Mouse (Mus musculus) spleen, postnatal 36 days (tissue): ENCODE measurements around the gene Fam163b.

Experiments
- DNase-seq, 2 experiments: peaks; one replicate each; pipeline ENCODE4 v3.0.0; 2022; ENCODE audit warnings: low spot score in 2 of 2, mixed read lengths in 1 of 2

Gene Fam163b

GRCm38 (mm10) chr2:27135935-27136334, 6.4 kb downstream of the Fam163b start:
- no peak for DNase-seq

DNA sequence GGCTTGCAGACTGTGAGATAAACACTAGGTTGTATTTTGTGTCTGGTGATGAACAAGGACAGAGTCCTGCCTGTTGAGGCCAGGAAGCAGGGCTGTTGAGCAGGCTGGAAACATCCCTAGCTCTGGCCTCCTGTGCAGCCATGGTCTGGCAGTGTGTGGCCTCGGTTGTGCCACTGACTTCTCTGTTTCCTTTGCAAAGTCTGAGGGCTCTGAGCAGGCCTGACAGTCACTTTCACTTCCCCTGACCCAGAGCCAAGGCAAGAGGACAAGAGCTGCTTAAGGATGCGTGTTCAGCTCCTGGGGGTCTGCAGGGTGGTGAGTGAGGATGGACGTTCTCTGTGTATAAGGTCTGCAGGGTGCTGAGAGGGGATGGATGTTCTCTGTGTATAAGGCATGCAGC, 13.3 kb downstream of the Fam163b start:
- DNase-seq: peak; percentile 14 to 20

DNA sequence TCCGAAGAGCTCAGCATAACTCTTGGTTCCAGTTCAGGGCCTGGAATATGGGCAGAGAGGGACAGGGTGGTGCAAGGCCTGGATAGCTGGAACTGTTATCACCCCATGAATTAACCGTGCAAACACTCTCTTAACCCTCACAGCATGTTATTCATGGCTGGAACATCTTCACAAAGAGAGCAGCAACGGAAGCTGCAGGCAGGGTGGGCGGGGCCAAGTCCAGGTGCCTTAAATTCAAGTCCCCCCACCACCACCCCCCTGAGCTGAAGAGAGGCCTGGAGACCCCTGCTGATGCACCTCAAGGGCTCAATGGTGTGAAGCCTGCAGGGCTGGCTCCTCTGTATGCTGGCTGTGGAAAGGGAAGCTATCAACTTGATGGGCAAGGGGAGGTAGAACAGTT, 15.8 kb downstream of the Fam163b start:
- DNase-seq: no peak

DNA sequence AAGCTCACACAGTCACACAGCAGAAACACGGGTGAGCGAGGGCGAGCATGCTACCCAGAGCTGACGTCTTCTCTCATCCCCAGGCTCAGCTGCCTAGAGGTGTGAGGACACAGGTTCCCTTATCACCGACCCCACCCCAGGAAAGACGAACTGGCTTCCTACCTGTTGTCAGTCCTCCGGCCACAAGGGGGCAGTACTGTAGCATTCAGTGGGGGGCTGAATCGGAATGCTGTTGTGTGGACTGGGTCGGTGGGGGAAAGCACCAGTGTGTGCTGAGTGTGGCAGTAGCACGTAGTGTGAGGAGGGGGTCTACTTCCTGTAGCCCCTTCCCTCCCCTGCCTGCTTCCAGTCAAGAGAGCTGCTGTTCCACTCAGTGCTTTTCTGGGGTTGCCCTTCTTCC, 16.3 kb downstream of the Fam163b start:
- DNase-seq: peak; percentile 15 to 31

DNA sequence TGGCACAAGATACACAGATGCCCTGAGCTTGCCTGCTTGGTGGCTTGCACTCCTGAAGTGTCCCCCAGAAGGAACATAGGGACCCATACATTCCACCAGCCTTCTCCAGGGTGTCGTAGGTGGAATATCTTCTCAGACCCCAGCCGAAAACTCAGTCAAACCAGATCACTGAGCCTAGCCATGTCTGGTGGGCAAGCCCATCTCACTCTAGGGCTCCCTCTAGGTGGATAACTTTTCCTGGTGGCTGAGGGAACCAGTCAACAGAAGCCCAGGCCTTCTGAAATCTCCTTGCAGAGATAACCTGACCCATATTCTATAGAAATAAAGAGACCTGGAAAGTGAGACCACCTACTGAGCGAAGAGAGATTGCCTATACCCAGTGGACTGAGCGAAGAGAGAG, 19.2 kb downstream of the Fam163b start:
- DNase-seq: no peak

DNA sequence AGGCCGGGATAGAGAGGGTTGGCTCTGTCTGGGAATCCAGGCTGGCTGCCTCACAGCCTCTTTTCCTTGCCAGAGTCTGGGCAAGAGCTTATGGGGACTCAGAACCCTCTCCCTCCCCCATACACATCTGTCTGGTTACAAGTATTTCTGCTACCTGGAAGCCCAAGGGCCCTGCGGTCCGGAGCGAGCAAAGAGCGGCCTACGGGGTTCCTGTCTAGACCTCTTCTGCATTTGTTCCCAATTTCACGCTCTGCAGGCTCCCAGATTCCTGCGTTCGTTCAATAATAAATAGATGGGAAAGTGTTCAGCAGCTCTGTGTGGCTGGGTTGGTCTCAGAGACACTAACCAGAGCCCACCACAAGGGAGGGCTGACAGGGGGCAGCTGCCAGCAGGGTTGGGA, 19.7 kb downstream of the Fam163b start:
- no peak for DNase-seq

DNA sequence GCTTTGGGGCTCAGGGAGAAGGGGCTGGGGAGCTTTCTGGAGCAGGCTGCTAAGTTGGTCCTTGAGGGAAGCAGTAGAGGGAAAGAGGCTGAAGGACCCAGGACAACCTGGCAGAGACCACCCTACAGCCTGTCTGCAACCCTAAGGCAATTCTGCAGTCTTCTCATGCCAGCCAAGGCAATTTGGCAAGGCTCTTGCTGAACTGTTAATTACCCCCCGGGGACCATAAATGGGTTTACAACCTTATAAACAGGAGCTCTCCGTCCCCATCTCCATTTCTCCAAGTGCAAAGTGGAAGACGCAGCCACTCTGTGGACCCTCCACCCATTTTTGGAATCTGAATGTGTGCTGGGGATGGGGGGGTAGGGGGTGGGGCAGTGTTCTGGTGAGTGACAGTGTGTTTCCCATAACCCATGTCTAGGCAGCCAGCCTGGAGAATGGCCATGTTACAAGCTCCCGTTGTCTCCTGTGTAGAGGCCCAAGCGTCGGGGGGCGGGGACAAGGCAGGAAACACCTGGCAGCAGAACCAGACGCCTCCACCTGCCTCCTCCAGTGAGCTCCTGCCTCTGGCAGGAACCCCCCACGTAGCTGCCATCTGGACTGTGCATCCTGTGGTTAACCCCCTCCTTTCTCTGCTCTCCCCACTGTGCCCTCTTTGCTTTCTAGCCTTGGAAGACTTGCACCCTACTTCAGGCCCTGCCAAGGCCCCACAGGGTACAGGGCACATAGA, 20.5 kb downstream of the Fam163b start:
- DNase-seq: peak; percentile 87 to 88

GRCm38 (mm10) chr2:27120241-27120641, 22.1 kb downstream of the Fam163b start:
- no peak for DNase-seq

GRCm38 (mm10) chr2:27119766-27120165, 22.5 kb downstream of the Fam163b start:
- no peak for DNase-seq

DNA sequence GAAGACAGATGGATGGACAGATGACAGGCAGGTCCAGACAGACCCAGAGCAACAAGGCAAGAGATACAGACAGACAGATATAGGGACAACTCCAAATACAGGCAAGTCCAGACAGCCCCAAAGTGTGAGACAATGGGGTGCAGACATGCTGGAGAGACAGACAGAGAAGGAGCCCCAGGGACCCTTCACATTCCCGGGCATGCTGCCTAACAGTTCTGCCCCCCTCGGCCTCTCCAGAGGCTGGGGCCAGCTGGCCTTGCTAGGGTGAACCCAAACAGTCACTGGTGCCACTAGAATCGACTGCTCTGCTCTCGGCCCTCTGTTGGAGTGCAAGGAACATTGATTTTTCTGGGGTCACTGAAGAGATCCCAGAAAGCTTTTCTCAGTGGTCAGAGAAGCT, 23.8 kb downstream of the Fam163b start:
- DNase-seq: no peak

DNA sequence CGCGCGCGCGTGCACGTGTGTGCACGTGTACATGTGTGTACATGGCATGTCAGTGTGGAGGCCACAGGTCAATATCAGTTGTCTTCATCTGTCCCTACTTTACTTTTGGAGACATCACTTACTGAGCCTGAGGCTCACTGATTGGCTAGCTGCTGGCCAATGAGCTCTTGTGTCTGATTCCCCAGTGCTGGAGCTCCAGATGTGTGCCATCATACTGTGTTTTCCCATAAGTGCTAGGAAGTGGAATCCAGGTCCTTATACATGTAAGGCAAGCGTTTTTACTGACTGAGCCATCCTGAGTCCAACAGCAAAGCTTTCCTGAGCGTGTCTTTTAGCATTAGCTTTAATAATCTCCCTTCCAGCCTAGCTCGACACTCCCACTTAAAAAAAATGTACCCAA, 28.1 kb downstream of the Fam163b start:
- DNase-seq: no peak

DNA sequence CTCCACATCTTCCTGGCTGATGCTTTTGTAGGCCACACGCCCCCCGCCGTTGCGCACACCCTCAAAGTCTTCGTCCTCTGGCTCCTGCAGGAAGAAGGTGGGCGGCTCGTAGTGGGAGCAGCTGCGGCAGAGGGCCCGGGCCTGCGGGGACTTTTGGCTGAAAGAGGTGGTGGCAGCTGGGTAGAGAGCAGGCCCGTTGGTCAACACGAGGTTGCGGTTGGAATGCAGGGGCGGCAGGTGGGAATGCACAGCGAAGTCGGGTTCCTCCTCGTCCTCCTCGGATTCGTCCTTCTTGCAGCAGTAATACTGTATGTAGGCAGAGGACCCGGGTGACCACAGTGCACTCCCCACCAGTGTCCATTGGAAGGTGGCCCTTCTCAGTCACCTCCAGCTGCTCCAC, 29.7 kb downstream of the Fam163b start:
- no peak for DNase-seq

DNA sequence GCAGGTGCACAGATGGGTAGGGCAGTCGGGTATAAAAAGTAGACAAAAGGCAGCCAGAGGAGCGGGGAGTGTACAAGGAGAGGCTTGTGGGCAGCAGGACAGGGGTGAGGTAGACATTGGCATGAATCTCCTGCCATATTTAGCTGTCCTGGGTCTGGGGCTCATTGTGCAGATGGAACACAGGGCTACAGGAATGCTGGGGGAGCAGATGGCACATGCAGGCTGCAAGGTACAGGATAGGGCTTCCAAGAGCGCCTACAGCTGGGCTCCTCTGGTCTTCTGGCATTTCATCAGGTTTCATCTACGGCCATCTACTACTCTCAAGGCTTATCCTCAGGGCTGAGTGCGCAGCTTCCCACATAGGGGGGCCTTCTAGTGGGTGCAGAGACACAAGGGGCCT, 33.2 kb downstream of the Fam163b start:
- DNase-seq: no peak

DNA sequence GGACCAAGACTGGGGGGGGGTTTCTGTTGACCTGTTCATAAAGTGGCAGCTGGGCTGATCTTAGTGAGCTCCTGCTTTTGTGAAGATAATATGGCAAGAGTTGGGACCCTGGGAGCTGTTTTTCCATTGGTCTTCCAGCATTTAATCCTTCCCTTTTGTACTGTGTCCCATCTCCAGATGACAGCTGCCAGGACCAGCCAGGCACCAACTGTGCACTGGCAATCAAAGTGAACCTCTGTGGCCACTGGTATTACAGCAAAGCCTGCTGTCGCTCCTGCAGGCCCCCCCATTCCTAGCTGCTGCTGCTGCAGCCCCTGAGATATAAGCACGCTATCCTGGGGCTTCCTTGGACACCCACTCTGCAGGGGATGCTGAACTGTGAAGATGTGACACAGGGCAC, 34.1 kb downstream of the Fam163b start:
- no peak for DNase-seq

DNA sequence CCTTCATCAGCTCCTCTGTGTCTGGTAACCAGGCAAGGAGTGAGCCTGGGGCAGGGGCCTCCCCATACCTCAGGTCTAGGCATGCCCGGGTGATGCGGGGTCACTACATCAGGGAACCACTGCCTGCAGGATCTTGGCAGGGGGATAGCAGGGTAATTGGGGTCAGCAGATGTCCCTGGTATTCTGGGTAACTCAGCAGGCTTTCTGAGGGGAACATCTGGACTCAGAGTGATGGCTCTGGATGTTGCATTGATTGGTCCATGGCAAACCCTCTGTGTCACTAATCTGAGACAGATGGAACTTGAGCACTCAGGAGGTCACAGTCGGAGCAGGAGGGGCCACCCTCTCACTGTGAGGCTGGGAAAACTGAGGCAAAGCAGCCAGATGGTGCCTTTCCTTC, 35.5 kb downstream of the Fam163b start:
- no peak for DNase-seq

GRCm38 (mm10) chr2:27103554-27103953, 38.7 kb downstream of the Fam163b start:
- DNase-seq: no peak

DNA sequence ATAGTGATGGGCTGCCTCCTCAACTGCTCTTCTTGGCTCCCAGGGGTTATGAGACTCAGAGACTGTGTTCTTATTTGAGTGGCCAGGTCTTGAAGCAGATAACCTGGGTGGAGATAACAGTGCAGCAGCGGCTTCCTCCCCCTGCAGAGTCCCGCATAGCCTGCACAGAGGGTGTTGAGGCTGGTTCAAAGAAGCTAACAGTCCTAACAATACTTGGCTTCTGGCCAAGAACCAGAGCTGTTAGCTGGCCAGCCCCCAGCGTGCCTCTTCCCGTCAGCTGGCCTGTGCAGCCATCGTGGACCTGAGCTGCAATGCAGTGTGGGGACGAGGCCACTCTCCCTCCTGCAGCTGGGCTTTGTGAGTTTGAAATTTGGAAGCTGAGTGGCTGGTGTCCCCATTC, 44.5 kb downstream of the Fam163b start:
- DNase-seq: peak; percentile 54 to 58

GRCm38 (mm10) chr2:27097241-27097656, 45.0 kb downstream of the Fam163b start:
- peak; percentile 38 to 44 for DNase-seq

- DNase-seq: no peak
Observed at GRCm38 (mm10) chr2:27096341-27096981, 45.8 kb downstream of the Fam163b start.

GRCm38 (mm10) chr2:27095178-27095577, 47.1 kb downstream of the Fam163b start:
- DNase-seq: no peak

GRCm38 (mm10) chr2:27089238-27089637, 53.1 kb downstream of the Fam163b start:
- DNase-seq: no peak

DNA sequence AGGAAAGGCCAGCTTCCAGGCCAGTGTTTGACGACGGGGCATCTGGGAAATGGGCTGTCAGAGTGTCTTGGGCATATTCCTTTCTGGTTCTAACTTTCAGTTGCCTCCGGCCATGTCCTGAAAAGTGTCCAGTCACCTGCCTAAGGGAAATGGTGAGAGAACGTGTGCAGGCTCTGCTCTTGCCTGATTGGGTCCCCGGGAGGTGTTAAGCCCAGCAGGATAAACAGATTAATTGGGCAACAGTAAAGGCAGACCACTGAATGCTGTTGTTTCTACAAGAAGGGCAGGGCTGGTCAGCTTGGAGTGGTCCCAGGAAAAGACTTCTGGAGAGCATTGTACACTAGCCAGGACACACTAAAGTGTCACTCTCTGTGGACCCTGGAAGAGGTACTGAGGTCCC, 53.6 kb downstream of the Fam163b start:
- DNase-seq: no peak

DNA sequence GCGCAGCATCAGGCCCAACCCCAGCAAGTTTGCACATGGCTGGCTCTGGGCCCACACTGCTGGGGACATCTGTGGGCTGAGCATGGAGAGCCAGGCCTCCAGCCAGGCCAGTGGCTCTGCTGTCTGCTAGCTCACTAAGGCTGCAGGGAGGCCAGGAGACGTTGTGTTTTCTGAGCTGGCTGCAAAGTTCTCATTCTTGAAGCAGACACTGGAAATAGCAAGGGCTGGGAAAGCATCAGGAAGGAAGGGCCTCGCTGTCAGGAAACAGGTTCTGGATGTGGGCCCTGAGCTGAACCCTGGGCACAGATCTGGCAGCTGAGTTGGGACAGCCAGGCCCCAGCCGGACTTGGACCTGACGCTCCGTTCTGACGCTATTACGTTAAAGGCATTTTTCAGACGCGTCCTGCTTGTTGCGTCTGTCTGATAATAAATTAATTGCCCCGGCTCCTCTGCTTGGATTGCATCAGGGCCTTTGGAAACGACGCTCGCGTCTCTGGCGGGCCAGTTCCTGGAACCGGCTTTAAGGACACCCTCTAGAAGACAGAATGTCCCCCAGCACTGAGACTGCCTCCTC, 54.1 kb downstream of the Fam163b start:
- no peak for DNase-seq
